Mouse (Mus musculus): ENCODE measurements around the gene Fbxw9.

DNA sequence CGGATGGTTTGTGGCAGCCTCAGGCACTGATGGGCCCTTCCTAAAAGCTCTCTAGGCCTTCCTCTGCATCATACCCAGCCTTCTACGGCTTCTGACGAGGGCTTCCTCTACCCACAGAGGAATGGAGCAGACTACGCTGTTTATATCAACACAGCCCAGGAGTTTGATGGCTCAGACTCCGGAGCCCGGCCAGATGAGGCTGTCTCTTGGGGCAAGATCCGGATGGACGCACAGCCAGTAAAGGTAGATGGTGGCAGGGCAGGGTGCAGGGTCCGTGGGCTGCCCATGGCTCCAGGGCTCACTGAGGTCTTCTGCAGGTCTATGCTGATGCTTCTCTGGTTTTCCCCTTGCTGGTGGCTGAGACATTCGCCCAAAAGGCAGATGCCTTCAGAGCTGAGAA is 14.8 kb downstream of the Fbxw9 start:
- no peak for TF ChIP-seq EP300 (IDR thresholded peaks at IDR 0.05)
- TF ChIP-seq CTCF (IDR thresholded peaks at IDR 0.05) = no peak

Data from lung, postnatal 0 days (tissue).